Mouse (Mus musculus) small intestine, adult 2 months (tissue): ENCODE data around the gene Fam98c.

ENCODE experiments used
- CTCF ChIP-seq: fragments of 200-500 bp; IDR thresholded peaks from 2 replicates; pipeline ENCODE4 v1.5.1; 2012; ENCODE audit warnings: low read depth, mild to moderate bottlenecking, control low read depth, inconsistent platforms, low read length, moderate library complexity, mixed read lengths; ENCODE audit not compliant: insufficient replicate concordance, insufficient read length; ENCODE audit errors: extremely low read depth
- POLR2A ChIP-seq: fragments of 200-500 bp; IDR thresholded peaks from 2 replicates; pipeline ENCODE4 v1.6.1; 2012; ENCODE audit warnings: low read depth, mild to moderate bottlenecking, control low read depth, inconsistent platforms, low read length, moderate library complexity

GRCm38 (mm10) chr7:29108992-29109955, 46.8 kb downstream of the Fam98c start:
- TF ChIP-seq CTCF = no peak
- no peak for TF ChIP-seq POLR2A
